Mouse (Mus musculus) c-Kit-positive CD71-positive TER-119-negative erythroid progenitor cells, embryonic 14.5 days (primary cell): ENCODE data around the gene Prkcz.

ENCODE experiments used
- DNase-seq: peaks from one replicate; pipeline ENCODE4 v3.0.0-alpha.2; 2013; ENCODE audit warnings: low read depth

Prkcz gene

GRCm38 (mm10) chr4:155220213-155221100 is 140.7 kb downstream of the Prkcz start:
- no peak for DNase-seq

- DNase-seq: no peak
These were observed 141.6 kb downstream of the Prkcz start for GRCm38 (mm10) chr4:155219271-155220212.

- DNase-seq: no peak
These were observed 142.9 kb downstream of the Prkcz start for GRCm38 (mm10) chr4:155218104-155218732.

- DNase-seq: no peak
These were observed 143.7 kb downstream of the Prkcz start for GRCm38 (mm10) chr4:155217241-155218103.

GRCm38 (mm10) chr4:155215773-155216630 is 145.2 kb downstream of the Prkcz start:
- DNase-seq: no peak

GRCm38 (mm10) chr4:155215203-155215602 is 146.0 kb downstream of the Prkcz start:
- no peak for DNase-seq

- DNase-seq: no peak
These were observed 146.4 kb downstream of the Prkcz start for GRCm38 (mm10) chr4:155214793-155215192.

- no peak for DNase-seq
These were observed 147.0 kb downstream of the Prkcz start for GRCm38 (mm10) chr4:155214188-155214587.

- DNase-seq: no peak
These were observed 147.5 kb downstream of the Prkcz start for GRCm38 (mm10) chr4:155213752-155214054.

- no peak for DNase-seq
These were observed 148.0 kb downstream of the Prkcz start for GRCm38 (mm10) chr4:155213052-155213751.
